Mouse (Mus musculus): Measurements from ENCODE around the gene Ndst4. TPM values are rescaled to one million over a fixed set of nuclear protein-coding genes. Genes with fewer than 3 reads are reported as not detected.

The Ndst4 gene
- polyA plus RNA-seq, 1 experiment from 2014 or later: 2.0 TPM

- Histone ChIP-seq H3K27ac (no peak overlapping the region), H3K36me3 (no peaks in the 10 kb centered on the region), H3K9me3 (no peaks in the 10 kb centered on the region), H3K9ac (replicated peaks) (no peak overlapping the region), H3K27me3 (no peaks in the 10 kb centered on the region), H3K4me2 (replicated peaks) (no peak overlapping the region), H3K4me1 (replicated peaks) (no peaks in the 10 kb centered on the region), H3K4me3 (replicated peaks) (no peak overlapping the region)
- 87% methylated on average over 3 of the region's 3 CpGs for WGBS
- no peak for ATAC-seq
Observed at GRCm38 (mm10) chr3:125745142-125745496, 341.2 kb downstream of the Ndst4 start.

DNA sequence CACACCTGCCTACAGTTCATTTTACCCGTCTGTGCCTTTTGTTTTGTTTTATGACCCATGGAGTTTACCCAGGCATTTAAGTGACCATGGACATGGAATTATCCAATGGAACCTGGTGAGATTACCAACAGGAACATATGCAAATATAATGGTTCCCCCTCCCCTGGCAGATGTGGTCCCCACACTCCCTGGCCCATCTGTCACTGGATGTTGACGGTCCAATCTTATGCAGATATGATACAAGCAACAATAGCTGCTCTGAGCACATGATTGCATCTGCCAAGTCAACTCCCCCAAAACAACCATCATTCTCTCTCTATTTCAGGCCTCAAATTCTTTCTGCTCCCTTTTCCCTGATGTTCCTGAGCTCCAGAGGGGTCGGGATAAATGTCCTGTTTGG is 342.5 kb downstream of the Ndst4 start:
- Histone ChIP-seq H3K4me2 (replicated peaks) (no peak overlapping the region), H3K27ac (no peak overlapping the region), H3K4me3 (replicated peaks) (no peak overlapping the region), H3K9ac (replicated peaks) (no peak overlapping the region), H3K4me1 (replicated peaks) (no peaks in the 10 kb centered on the region), H3K27me3 (no peaks in the 10 kb centered on the region), H3K9me3 (no peaks in the 10 kb centered on the region), H3K36me3 (no peaks in the 10 kb centered on the region)
- ATAC-seq: no peak
- 47% methylated on average over 3 of the region's 3 CpGs for WGBS

- no peak for ATAC-seq
Observed at GRCm38 (mm10) chr3:125756911-125757310, 353.0 kb downstream of the Ndst4 start.

DNA sequence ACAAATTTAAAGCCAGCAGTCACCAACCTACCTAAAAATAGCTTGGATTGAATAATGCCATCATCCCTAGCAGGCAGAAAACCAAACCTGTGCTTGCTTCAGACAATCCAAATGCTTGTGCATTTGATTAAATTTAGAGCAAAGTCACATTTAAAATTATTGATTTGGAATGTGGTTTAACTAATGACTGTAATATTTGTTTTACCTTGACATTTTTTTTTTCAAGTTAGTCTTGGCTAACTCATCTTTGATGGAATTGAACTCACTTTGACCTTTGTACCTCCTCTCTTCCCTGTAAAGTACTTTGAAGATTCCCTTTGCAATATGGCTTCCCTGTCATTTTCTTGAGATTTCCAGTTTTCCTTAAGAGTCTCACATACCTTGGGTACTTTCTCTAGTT is 356.8 kb downstream of the Ndst4 start:
- Histone ChIP-seq H3K9me3 (no peaks in the 10 kb centered on the region), H3K27ac (no peak overlapping the region), H3K4me3 (replicated peaks) (no peak overlapping the region), H3K9ac (replicated peaks) (no peak overlapping the region), H3K4me2 (replicated peaks) (no peak overlapping the region), H3K36me3 (no peaks in the 10 kb centered on the region), H3K4me1 (replicated peaks) (no peaks in the 10 kb centered on the region), H3K27me3 (no peaks in the 10 kb centered on the region)
- no peak for ATAC-seq

More at GRCm38 (mm10) chr3:125756911-125757310, 353.0 kb downstream of the Ndst4 start:
- H3K4me3 ChIP-seq (replicated peaks): no peak overlapping the region
- H3K27me3 ChIP-seq: no peaks in the 10 kb centered on the region
- WGBS: 87% methylated on average over 1 of the region's 1 CpGs
- no peak overlapping the region for H3K4me2 ChIP-seq (replicated peaks)
- H3K4me1 ChIP-seq (replicated peaks): no peaks in the 10 kb centered on the region
- H3K36me3 ChIP-seq: no peaks in the 10 kb centered on the region
- no peak overlapping the region for H3K27ac ChIP-seq
- no peaks in the 10 kb centered on the region for H3K9me3 ChIP-seq
- no peak overlapping the region for H3K9ac ChIP-seq (replicated peaks)
